Mouse (Mus musculus): ENCODE measurements around the gene Fbxw27.
"Not testable (repeated sequence)": the region's sequence is repeated elsewhere in the genome, so short reads cannot be mapped to it uniquely, and the experiment has no call there.

Fbxw27 gene

DNA sequence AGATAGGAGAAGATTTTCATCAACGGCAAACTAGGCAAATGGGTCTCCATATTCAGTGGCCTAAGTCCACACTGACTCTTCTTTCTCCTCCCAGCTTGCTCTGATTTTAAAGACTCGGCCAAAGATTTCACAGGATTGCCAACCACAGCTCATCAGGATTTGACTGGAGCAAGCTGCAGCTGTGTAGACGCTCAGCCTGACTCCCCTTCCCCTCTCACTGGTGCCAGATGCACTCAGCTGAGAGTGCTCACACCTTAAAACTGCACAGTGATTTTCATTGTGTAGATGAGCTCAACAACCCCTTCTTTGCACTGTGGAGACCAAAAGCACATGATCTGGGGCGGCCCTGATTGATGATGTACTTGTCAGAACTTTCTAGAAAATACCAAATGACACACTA is at the start of gene Fbxw27:
TSS of gene Fbxw27 (minus strand) at position 101 of the 400 bp plus-strand sequence.
- not testable (repeated sequence) for DNase-seq (ENCODE audit: low spot score)

DNA sequence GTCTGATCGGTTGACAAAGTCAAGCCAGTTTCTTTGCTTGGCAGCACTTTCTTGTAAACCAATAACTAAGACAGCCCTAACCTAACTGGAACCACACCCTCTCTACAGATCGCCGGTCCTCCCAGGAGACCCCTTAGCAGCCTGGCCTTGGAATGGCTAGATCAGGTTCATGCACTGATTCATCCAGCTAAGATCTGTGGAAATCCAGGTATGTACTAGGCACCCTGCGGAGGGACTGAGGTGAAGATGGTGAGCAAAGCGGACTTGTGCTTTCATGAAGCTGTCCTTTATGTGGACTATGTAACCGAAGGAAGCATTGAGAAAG is 42.6 kb upstream of the Fbxw27 start:
- DNase-seq (ENCODE audit: low spot score) = no peak

DNA sequence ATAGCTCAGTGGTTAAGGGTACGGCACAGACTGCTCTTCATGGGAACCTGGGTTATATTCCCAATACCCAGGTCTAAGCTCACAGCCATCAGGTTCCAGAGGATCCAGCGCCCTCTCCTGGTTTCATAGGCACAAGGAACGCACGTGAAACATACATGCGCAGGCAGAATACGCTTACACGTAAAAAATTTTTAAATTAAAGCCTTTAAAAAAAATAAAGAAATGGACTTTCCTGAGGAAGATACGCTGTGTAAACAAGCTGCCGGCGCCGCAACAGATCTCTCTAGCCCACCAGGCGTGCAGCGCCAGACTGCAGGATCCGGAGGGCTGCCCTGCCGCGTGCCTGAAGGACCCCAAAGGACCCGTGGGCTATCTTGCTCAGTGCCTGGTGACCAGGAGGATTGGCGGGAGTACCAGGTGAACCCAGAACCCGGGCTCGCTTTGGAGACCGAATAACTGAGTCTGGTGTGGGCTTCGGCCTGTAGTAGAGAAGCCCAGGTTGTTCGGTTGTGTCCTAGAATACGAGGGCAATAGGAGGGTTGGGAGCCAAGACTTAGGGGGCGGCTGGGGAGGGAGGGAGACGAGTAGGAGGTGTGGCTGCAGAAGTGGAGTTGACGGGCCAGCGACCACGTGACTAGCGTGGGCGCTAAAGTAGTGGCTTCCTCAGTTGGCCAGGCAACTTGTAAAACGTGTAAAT is 42.1 kb upstream of the Fbxw27 start, which contains the start of gene Nme6:
TSS of gene Nme6 (plus strand) at position 359 of the 697 bp plus-strand sequence.
- DNase-seq (ENCODE audit: low spot score) = peak; percentile 82

DNA sequence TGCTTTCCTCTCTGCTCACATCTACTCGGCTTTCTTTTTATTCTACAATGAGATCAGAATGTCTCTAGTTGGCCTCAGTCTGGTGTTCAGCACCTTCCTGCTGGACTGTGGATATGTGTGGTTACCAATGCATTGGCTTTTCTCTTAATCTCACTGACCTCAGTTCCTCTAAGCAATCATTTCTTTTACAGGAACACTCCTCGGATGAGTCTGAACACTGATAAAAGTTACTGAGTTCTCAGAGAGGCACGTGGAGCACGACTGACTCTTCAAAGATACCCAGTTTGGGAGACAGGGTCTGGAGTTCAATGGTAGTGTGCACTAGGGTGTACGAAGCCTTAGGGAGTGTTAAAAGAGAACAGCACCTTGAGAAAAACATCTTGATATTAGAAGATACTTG is 35.7 kb upstream of the Fbxw27 start:
- no peak for DNase-seq (ENCODE audit: low spot score)

DNA sequence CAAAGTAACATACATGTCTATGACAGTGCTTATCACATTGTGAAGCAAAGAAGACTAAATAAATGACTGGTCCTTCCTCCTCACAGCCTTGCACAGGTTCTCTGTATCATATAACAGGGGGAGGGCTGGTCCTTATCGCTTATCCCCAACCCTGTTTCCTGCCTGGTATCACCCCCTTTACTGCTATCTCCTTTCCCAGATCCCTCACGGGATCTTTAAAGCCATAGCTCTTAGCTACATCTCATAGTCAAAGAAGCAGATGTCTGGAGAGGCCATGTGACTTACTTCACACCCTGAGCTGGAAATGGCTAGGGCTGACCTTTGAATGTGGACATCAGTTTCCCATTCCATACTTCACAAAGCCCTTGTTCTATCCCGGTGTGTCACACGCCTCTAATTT is 35.3 kb upstream of the Fbxw27 start:
- DNase-seq (ENCODE audit: low spot score) = no peak

DNA sequence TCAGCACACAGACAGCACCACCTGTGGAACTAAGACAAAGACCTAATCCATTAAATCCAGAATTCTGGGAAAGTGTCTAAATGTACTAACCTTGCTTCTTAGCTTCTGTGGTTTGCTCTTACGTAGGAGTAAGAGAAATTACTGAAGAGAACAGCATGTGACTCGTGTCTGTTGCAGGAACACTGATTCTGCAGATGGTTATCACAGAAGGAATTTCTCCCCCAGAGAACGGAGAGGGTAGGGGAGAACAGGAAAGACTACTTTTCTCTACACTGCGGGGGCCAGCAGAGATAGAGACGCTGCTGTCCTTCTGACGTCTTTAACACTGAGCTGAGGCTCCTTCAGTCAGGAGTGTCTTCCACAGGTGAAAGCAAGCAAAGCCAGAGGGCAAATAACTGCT is 25.9 kb upstream of the Fbxw27 start:
- peak; percentile 20 for DNase-seq (ENCODE audit: low spot score)

DNA sequence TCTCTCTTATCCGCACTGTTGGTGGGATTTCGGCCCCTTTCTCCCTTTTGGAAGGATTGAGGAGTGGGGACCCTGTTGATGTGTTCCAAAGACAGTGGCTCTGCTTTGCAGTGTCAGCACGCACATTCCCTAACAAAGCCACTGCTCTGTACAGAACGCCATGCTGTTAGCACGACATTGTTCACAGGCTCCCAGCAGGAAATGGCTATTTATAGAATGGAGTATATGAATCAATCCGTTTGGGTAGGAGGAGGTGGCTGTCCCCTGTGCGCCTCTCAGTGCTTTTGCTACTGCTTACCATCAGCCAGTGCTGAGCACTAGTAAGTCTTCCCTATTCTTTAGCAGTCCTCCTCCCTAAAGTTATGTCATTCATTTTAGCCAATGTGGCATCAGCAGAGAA is 23.0 kb upstream of the Fbxw27 start:
- no peak for DNase-seq (ENCODE audit: low spot score)

DNA sequence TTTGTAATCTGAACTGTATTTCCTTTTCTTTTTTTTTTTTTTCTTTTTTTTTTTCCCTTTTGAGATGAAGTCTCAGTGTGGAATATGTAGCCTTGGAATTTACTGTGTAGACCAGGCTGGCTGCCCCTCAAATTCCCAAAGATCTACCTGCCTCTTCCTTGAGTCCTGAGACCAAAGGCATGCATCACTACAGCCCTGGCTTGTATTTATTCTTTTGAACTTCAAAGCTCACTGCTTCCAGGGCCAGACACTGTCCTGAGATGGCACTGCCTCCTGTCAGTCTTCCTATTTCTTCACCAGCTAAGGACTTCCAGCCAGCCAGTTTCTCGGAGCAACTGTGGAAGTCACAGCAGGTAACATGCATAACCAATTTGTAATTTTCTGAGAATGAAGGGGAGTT is 21.5 kb upstream of the Fbxw27 start, which contains the start of gene Spink8:
TSS of gene Spink8 (plus strand) at position 301 of the 400 bp plus-strand sequence.
- DNase-seq (ENCODE audit: low spot score) = no peak

DNA sequence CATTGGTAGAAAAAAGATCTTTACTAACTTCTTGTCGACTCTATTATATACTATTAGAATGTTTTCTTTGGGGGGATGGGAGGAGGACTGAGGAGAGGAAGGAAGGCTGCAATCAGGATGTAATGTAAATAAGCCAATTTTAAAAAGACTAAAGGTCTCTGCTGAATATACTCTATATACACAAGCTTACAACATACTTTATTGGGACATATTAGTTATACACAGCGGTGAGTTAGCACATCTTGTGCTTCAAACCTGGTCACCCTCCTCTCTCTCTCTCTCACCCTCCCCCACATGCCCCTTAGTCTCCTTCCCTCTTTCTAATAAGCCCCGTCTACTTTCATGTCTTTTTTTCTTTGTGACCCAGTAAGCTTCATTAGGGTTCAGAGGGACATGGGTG is 17.4 kb upstream of the Fbxw27 start:
- no peak for DNase-seq (ENCODE audit: low spot score)

DNA sequence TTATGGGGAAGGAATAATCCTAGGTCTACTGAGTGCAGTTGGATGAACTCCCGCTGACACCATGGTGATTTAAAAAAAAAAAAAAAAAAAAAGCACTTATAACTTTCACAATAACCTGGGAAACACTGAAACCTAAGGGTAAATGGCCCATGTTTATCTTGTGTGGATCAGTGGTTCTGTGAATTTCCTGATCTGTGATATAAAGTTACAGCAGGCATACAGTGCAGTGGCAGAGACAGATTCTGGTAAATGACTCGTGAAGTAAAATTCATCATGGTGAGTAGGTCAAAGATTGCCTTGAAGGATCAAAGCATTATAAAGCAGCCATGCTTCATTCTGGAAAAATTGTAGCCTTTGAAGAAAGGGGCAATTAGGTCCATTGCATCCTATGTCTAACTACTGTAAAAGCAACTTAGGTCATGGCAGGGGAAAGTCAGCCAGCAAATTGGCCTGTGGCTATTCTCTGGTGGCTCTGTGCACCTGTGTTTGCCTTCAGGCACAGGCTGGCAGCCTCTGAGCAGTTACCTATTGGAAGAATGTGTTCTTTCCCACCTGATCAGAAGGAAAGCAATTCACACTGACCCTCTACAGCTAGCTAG is 16.3 kb upstream of the Fbxw27 start:
- no peak for DNase-seq (ENCODE audit: low spot score)

DNA sequence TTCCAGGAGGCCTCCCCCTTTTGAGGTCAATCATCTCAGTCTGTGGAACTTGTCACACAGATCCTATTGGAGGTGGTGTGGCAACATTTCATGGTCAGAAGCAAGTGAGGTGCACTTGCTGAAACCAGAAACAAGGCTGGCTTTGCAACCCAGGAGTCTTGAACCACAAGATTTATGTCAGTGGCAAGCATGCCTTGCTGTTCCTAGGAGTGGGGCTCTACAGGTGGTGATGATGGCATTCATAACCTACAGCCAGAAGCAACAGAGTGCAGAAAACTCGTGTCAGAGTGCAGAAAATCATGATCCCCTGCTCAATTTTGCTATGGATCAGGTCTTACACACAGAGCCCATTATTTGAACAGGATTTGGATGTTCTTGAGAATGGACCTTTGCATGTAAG is 15.8 kb upstream of the Fbxw27 start:
- no peak for DNase-seq (ENCODE audit: low spot score)

DNA sequence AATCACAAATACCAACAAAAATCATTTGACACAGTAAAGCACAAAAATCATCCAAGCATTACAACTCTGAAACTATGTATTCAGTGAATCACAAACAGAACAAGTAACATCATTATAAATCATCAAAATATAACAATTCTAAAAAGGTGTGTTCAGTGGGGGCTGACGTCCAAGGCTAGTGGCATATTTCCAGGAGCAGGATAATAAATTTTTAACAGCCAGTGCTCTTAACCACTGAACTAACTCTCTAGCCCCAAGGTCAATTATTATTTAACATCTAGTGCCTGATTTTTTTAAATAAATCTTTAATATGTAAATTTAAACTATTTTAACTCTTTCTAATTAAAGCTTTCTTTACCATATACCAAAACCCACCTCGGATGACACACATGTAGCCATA is 15.1 kb upstream of the Fbxw27 start:
- not testable (repeated sequence) for DNase-seq (ENCODE audit: low spot score)

DNA sequence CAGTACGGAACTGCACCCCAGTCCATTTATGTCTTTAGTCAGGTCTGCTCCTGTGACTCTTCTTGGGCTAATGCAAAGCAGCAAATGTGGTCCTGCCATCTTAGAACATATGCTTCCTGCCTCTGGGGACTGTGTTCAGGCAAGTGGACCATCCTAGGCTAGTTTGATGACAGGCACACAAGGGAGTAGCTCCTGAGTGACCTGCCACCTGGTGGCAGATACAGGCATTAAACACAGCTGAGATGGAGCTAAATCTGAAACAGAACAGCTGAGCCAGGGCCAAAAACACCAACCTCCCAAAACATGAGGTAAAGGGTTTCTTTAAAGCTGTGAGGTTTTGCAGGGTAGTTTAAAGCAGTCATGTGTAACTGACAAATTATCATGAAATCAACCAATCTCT is 7.6 kb upstream of the Fbxw27 start:
- DNase-seq (ENCODE audit: low spot score) = peak; percentile 9

DNA sequence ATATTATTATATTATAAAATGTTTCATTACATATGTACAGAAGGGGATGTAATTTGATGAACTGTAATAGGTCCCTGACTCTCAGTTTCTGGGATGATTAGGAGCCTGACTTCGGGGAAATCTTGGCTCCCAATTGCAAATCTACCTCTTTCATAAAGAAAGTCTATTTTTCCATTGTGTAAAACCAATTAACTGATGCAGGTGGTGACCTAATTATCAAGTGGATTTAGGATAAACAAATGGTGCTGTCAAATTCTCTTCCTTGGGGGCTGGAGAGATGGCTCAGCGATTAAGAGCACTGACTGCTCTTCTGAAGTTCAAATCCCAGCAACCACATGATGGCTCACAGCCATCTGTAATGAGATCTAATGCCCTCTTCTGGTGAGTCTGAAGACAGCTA is 5.3 kb upstream of the Fbxw27 start:
- DNase-seq (ENCODE audit: low spot score) = no peak

DNA sequence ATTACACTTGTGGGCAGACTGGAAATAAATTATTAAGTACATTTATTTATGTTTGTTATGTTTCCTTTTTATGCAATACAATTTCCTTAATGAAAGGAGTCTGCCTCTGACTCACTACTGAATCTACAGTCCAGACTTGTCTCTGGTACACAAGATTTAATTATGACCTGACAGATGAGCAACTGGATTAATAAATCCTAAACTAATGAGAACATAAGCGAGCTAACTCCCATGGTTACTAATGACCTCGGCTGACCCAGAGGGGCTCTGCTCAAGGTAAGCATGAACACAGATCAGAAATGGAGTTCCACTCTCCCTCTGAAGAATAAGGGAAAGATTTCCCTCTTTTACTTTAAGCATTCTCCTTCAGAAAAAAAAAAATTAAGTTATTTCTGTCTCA is 4.8 kb upstream of the Fbxw27 start:
- no peak for DNase-seq (ENCODE audit: low spot score)

DNA sequence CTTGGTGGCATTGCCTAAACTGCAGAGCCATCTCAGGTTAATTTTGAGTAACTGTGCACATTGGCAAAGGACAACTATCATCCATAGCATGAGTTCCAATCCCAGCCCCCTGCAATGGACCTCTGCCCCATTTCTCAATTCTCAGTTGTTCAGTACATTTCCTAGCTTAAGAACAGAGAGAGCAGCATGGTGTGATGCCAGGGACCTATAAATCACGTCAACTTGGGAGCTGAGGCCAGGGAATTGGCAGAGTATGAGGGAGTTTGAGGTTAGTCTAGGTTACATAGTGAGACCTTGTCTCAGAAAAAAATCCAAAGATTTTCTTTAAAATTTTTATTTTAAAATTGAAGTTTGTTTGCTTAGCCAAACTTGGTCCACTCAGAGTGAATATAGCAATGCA is 23.6 kb downstream of the Fbxw27 start:
- DNase-seq (ENCODE audit: low spot score) = not testable (repeated sequence)

DNA sequence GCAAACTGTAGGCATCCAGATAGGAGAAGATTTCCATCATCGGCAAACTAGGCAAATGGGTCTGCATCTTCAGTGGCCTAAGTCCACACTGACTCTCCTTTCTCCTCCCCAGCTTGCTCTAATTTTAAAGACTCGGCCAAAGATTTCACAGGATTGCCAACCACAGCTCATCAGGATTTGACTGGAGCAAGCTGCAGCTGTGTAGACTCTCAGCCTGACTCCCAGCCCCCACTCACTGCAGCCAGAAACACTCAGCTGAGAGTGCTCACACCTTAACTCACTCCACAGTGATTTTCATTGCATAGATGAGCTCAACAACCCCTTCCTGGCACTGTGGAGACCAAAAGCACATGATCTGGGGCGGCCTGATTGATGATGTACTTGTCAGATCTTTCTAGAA is 44.5 kb downstream of the Fbxw27 start, which contains the start of gene Fbxw26:
TSS of gene Fbxw26 (minus strand) at position 101 of the 400 bp plus-strand sequence.
- not testable (repeated sequence) for DNase-seq (ENCODE audit: low spot score)

All from layer of hippocampus, adult 11-12 months (tissue).